Mouse (Mus musculus) mammary gland, adult 2 months (tissue): ENCODE measurements around the gene Ston2. TPM values are rescaled to one million over a fixed set of nuclear protein-coding genes. Genes with fewer than 3 reads are reported as not detected.

Experiments used
- polyA plus RNA-seq: library from polyadenylated mRNA; depleted of rRNA; stranded (reverse); fragments of >200 nt; gene quantifications from 2 replicates; pipeline ENCODE4 v1.2.3, GENCODE M21; 2012; ENCODE audit warnings: low replicate concordance; rRNA removed

Gene Ston2
- 13.4 TPM in 2 replicates for polyA plus RNA-seq

DNA sequence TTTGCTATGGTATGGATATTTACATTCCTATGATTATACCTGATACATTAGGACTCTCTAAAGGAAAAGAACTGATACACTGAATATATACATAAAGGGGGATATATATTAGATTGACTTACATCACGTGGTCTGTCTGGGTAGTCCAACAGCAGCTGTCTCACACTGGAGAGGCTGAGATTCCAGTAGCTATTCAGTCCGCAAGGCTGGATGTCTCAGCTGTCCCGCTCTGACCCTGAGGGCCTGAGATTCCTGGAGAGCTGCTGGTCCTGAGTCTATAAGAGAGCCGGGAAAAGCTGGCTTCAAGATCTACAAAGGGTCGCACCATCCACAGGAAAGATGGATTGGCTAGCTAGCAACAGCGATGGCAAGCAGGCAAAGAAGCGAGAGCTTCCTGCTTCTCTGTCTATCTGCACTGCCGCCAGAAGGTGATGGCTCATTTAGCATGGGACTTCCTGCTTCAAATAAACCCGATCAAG, at the start of gene Ston2:
TSS of gene Ston2 (minus strand) at position 429 of the 479 bp plus-strand sequence.

DNA sequence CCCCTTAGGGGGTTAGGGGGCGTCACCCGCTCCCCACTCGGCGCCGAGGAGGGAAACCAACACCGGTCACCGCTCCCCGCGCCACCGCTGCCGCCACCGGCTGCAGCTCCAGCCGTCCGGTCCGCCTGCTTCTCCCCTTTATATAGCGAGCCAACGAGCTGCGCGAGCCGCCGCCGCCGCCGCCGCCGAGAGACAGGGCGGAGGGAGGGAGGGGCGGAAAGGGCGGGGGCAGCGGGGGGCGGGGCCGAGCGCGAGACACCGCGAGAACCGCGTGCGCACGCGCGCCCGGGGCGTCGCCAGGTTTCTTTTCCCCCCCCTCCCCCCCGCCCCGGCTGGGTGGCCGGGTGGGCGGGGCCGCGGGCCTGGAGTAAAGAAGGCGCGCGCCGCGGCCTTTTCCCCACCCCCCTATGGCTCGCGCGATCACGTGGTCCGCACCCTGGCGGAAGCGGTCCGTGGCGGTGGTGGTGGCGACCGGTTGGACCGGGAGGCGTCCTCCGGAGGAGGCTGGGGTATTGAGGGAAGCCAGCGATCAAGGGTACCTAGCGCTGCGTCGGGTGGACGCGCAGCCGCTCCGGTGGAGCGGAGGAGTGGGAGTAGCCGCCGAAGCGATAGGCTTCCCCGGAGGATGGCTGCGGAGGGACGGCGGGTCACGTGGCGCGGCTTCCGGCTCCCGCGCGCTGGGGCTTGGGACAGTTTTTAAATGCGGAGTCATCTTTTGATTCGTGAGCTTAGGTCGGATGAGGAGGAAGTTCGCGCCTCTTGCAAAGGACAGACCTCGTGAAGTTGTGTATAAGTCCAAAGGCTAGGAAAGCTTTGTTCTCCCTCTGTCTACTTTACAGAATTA, 198.1 kb downstream of the Ston2 start, which contains the start of gene Gtf2a1:
TSS of gene Gtf2a1 (minus strand) at position 641 of the 844 bp plus-strand sequence.

Other genes starting within 250 kb of the Ston2 start
- gene Gtf2a1, start 197.9 kb downstream of the Ston2 start, polyA plus RNA-seq: 14.0 and 19.3 TPM in 2 replicates
- gene Sel1l, start 60.8 kb upstream of the Ston2 start, polyA plus RNA-seq: 35.0 and 67.3 TPM in 2 replicates